ENCODE assay signal across 8 mouse cellular contexts in the genomic region with DNA sequence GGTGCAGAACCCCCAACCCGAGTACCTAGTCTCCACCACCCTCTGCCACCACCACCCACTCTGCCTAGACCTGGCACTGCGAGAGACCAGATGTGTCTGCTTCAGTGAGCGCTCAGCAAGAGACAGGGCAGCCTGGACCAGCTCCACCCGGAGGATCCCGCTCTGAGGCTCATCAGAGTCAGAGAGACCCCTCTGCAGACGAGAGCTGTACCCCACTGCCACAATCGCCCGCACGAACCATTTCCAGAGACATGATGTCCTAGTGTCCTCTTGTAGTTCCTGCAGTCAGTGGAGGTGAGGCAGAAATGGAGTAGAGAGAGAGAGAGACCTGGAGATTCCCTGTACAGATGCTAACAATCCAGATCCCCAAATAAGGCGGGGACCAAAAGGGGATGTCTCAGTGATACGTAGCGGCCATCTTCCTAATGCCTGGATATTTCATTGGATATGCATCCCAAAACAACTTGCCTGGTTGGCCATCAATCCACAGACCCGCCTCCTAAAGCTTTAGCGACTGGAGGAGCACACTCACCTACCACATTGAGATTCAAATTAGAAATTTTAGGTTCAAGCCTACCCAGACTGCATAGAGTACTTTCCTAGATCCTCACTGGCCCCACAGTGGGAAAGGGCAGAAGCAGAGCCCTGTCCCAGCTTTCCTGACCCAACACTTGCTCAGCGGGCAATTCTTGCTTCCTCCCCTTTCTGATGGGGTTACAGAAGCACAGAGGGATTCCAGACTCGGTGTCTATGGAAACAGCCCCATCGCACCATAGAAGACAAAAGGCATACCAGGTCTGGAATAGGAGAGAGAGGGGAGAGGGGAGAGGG. TPM values are rescaled to one million over a fixed set of nuclear protein-coding genes. Genes with fewer than 3 reads are reported as not detected.
DNase-seq lines count a peak whose midpoint lies in the region; ATAC-seq lines count a peak whose summit lies in the region.

A gene (minus strand): TSS at position 388 of the 831 bp plus-strand sequence.

- under 1% methylated on average over 17 of the region's 17 CpGs for WGBS in embryonic facial prominence, embryonic 10.5 days
- under 1% methylated on average over 17 of the region's 17 CpGs for WGBS in heart, embryonic 16.5 days
- 0% methylated on average over 17 of the region's 17 CpGs for WGBS in midbrain, embryonic 14.5 days

- 0 out of 2 replicates have a peak, but pooled peaks have one; percentile 55 for ATAC-seq in heart, embryonic 16.5 days (replicated peaks; ENCODE audit: extremely low read depth, insufficient read depth, low FRiP score)
- peak; percentile 91 for ATAC-seq in midbrain, embryonic 14.5 days (ENCODE audit: low FRiP score, low TSS enrichment)
- ATAC-seq in monocyte, adult 5-6 weeks (replicated peaks; ENCODE audit: insufficient number of reproducible peaks, low FRiP score, low TSS enrichment, poor library complexity, severe bottlenecking) = no peak

- H3K9me3 ChIP-seq in embryonic facial prominence, embryonic 10.5 days = no peaks in the 10 kb centered on the region
- no peaks in the 10 kb centered on the region for H3K9me3 ChIP-seq in heart, embryonic 16.5 days (replicated peaks; ENCODE audit: control insufficient read depth, low read length)
- H3K9me3 ChIP-seq in midbrain, embryonic 14.5 days (ENCODE audit: control insufficient read depth, low read length) = no peaks in the 10 kb centered on the region

- H3K36me3 ChIP-seq in embryonic facial prominence, embryonic 10.5 days (replicated peaks) = peaks cover 7% of the 10 kb centered on the region
- H3K36me3 ChIP-seq in heart, embryonic 16.5 days (ENCODE audit: control insufficient read depth, insufficient read depth) = no peaks in the 10 kb centered on the region; the same call in 1 of the 2 replicates
- no peaks in the 10 kb centered on the region for H3K36me3 ChIP-seq in midbrain, embryonic 14.5 days (ENCODE audit: control insufficient read depth, insufficient read depth, low read length)

- DNase-seq in 3T3-L1 (ENCODE audit: low read depth, low spot score) (peak; percentile 71), R1 (ENCODE audit: low read depth, low spot score) (peak; percentile 97)
- DNase-seq in embryonic facial prominence, embryonic 10.5 days (ENCODE audit: low spot score) = peak; percentile 76
- peak; percentile 45 for DNase-seq in left cerebral cortex, adult 11 months (ENCODE audit: low spot score)
- DNase-seq in midbrain, embryonic 14.5 days = peak; percentile 92
- peak; percentile 30 for DNase-seq in testis, postnatal 14 days (ENCODE audit: low spot score)

- H3K9ac ChIP-seq in heart, embryonic 16.5 days (ENCODE audit: low read length) = peak within 1 kb of the TSS; percentile 61
- H3K9ac ChIP-seq in midbrain, embryonic 14.5 days (replicated peaks; ENCODE audit: low read length) = peak within 1 kb of the TSS; percentile 93

- H3K4me1 ChIP-seq in embryonic facial prominence, embryonic 10.5 days = peaks cover 34% of the 10 kb centered on the region
- H3K4me1 ChIP-seq in heart, embryonic 16.5 days (ENCODE audit: control insufficient read depth, insufficient read depth, low read length) = peaks cover 9% of the 10 kb centered on the region; the same call in 1 of the 2 replicates
- H3K4me1 ChIP-seq in midbrain, embryonic 14.5 days (ENCODE audit: control insufficient read depth, insufficient read depth, low read length) = peaks cover 19% of the 10 kb centered on the region

- H3K27me3 ChIP-seq in embryonic facial prominence, embryonic 10.5 days (replicated peaks; ENCODE audit: low read depth, poor library complexity, severe bottlenecking) = no peaks in the 10 kb centered on the region
- 0 out of 2 replicates have a peak, but pooled peaks cover 3% of the 10 kb centered on the region for H3K27me3 ChIP-seq in heart, embryonic 16.5 days (ENCODE audit: control insufficient read depth, insufficient read depth, low read length)
- no peaks in the 10 kb centered on the region for H3K27me3 ChIP-seq in midbrain, embryonic 14.5 days (ENCODE audit: control insufficient read depth, insufficient read depth, low read length)

- H3K27ac ChIP-seq in embryonic facial prominence, embryonic 10.5 days (replicated peaks) = peak within 1 kb of the TSS; percentile 88
- H3K27ac ChIP-seq in heart, embryonic 16.5 days (ENCODE audit: low read length) = no peak within 1 kb of the TSS
- H3K27ac ChIP-seq in midbrain, embryonic 14.5 days (replicated peaks; ENCODE audit: low read depth, low read length) = peak within 1 kb of the TSS; percentile 95

- peak within 1 kb of the TSS; percentile 75 for H3K4me3 ChIP-seq in embryonic facial prominence, embryonic 10.5 days
- peak within 1 kb of the TSS; percentile 53 for H3K4me3 ChIP-seq in heart, embryonic 16.5 days (ENCODE audit: low read length)
- peak within 1 kb of the TSS; percentile 70 for H3K4me3 ChIP-seq in midbrain, embryonic 14.5 days (replicated peaks; ENCODE audit: low read depth, low read length)

- H3K4me2 ChIP-seq in heart, embryonic 16.5 days (ENCODE audit: low read depth, low read length) = peak within 1 kb of the TSS; percentile 73
- H3K4me2 ChIP-seq in midbrain, embryonic 14.5 days (ENCODE audit: low read length) = peak within 1 kb of the TSS; percentile 72

RNA-seq across cellular contexts. Expression of the gene that starts here (rescaled TPM):
- 12.0 and 13.3 TPM in 2 replicates for polyA plus RNA-seq in embryonic facial prominence, embryonic 10.5 days (2016; fragmentation: Nextera tagmentation; extraction: Ambion mirVana)
- polyA plus RNA-seq in heart, embryonic 16.5 days (2015; fragmentation: Nextera tagmentation; extraction: Ambion mirVana) = 0.88 and 0.92 TPM in 2 replicates
- polyA plus RNA-seq in midbrain, embryonic 14.5 days (2014; fragmentation: Nextera tagmentation; extraction: Ambion mirVana) = 43.9 and 54.3 TPM in 2 replicates
- total RNA-seq in monocyte, adult 5-6 weeks (2017) = 0.19 TPM in 1 of 3 replicates, not detected in the others

Comparison
In these comparisons a context has a peak if more than half of its experiments do, and no peak if none do; other contexts are left out.
1. Peak in ATAC-seq, H3K4me3 ChIP-seq, H3K9ac ChIP-seq and H3K4me2 ChIP-seq in heart, embryonic 16.5 days; RNA of the gene not detected or under 1 TPM.
2. DNase-seq: peak in every context shown above with its lines; median percentile 97 in R1; 92 in midbrain, embryonic 14.5 days; 76 in embryonic facial prominence, embryonic 10.5 days; 71 in 3T3-L1; 45 in left cerebral cortex, adult 11 months; 30 in testis, postnatal 14 days.